In the genomic region with DNA sequence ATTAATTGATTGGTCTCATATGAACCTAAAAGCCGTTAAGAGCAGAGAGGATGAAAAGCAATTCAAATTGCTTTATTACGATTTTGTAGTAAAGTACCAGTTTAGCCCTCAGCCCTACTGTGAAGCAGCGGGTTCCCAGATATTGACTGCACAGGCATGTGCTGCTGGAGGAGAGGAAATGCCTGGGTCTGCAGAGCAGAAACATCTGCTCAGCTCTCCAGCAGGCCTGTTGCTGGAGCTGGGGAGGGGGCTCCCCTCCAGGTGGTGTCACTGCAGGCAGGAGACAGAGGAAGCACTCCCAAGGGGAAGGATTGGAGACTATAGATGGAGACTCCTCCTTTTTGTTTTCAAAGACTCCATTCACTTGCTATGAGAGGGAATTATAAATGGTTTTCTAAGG, we compare ENCODE assay signal across 15 mouse cellular contexts.
DNase-seq lines count a peak whose midpoint lies in the region; ATAC-seq and TF ChIP-seq lines count a peak whose summit lies in the region.
"Had no signal": no experiment of that assay in that cellular context is flagged by ENCODE, and none has a peak within 500 bp of the region (broad histone marks: within the 10 kb centered on the region; RNA-seq: fewer than 3 reads in every experiment).

No protein-coding gene starts in this region.

- no peaks in the 10 kb centered on the region for H3K36me3 ChIP-seq in embryonic facial prominence, embryonic 14.5 days (ENCODE audit: control insufficient read depth, insufficient read depth, low read length)
- H3K36me3 ChIP-seq in midbrain, postnatal 0 days (ENCODE audit: insufficient read depth, low read length), result no peaks in the 10 kb centered on the region
- H3K36me3 ChIP-seq: heart, embryonic 15.5 days; intestine, embryonic 15.5 days; limb, embryonic 15.5 days had no signal

- no peaks in the 10 kb centered on the region for H3K9me3 ChIP-seq in embryonic facial prominence, embryonic 14.5 days (ENCODE audit: control insufficient read depth, low read length)
- H3K9me3 ChIP-seq in midbrain, postnatal 0 days (ENCODE audit: low read length), result no peaks in the 10 kb centered on the region
- H3K9me3 ChIP-seq: heart, embryonic 15.5 days; intestine, embryonic 15.5 days; limb, embryonic 15.5 days had no signal

- no peaks in the 10 kb centered on the region for H3K27me3 ChIP-seq in embryonic facial prominence, embryonic 14.5 days (replicated peaks; ENCODE audit: control insufficient read depth, insufficient read depth, low read length)
- no peaks in the 10 kb centered on the region for H3K27me3 ChIP-seq in midbrain, postnatal 0 days (ENCODE audit: insufficient read depth, low read length)
- H3K27me3 ChIP-seq: CH12.LX; heart, embryonic 15.5 days; intestine, embryonic 15.5 days; limb, embryonic 15.5 days had no signal

- peaks cover 8% of the 10 kb centered on the region; the same call in 1 of the 2 replicates for H3K4me1 ChIP-seq in embryonic facial prominence, embryonic 14.5 days (ENCODE audit: control insufficient read depth, insufficient read depth, low read length)
- no peaks in the 10 kb centered on the region for H3K4me1 ChIP-seq in midbrain, postnatal 0 days (ENCODE audit: insufficient read depth, low read length)
- H3K4me1 ChIP-seq: intestine, embryonic 15.5 days had no signal

- WGBS in embryonic facial prominence, embryonic 14.5 days, result 12% methylated on average over 3 of the region's 3 CpGs
- WGBS in midbrain, postnatal 0 days, result 43% methylated on average over 3 of the region's 3 CpGs

- no peak overlapping the region for H3K4me2 ChIP-seq in embryonic facial prominence, embryonic 14.5 days (ENCODE audit: low read depth, low read length)
- no peak overlapping the region for H3K4me2 ChIP-seq in midbrain, postnatal 0 days (ENCODE audit: low read depth, low read length, poor library complexity, severe bottlenecking)
- H3K4me2 ChIP-seq: heart, embryonic 15.5 days; intestine, embryonic 15.5 days; limb, embryonic 15.5 days; lung, embryonic 14.5 days had no signal

- H3K4me3 ChIP-seq in embryonic facial prominence, embryonic 14.5 days (ENCODE audit: low read depth, low read length), result no peak overlapping the region
- H3K4me3 ChIP-seq in midbrain, postnatal 0 days (ENCODE audit: low read depth, low read length), result no peak overlapping the region
- H3K4me3 ChIP-seq: heart, embryonic 15.5 days; intestine, embryonic 15.5 days; limb, embryonic 15.5 days had no signal

- 0 out of 2 replicates have a peak, but pooled peaks have one; percentile 18 for ATAC-seq in embryonic facial prominence, embryonic 14.5 days (ENCODE audit: low read depth)
- no peak for ATAC-seq in midbrain, postnatal 0 days (ENCODE audit: low FRiP score)
- ATAC-seq: intestine, embryonic 15.5 days had no signal

- H3K27ac ChIP-seq in embryonic facial prominence, embryonic 14.5 days (replicated peaks; ENCODE audit: low read depth, low read length), result no peak overlapping the region
- no peak overlapping the region for H3K27ac ChIP-seq in midbrain, postnatal 0 days (ENCODE audit: low read depth, low read length)
- H3K27ac ChIP-seq: heart, embryonic 15.5 days; intestine, embryonic 15.5 days had no signal

- TF ChIP-seq CTCF in midbrain, postnatal 0 days (IDR thresholded peaks at IDR 0.05), result no peak

- H3K9ac ChIP-seq in embryonic facial prominence, embryonic 14.5 days (ENCODE audit: low read depth, low read length), result no peak overlapping the region
- no peak overlapping the region for H3K9ac ChIP-seq in midbrain, postnatal 0 days (replicated peaks; ENCODE audit: low read length, poor library complexity, severe bottlenecking)
- H3K9ac ChIP-seq: heart, embryonic 15.5 days; intestine, embryonic 15.5 days; limb, embryonic 15.5 days; lung, embryonic 14.5 days had no signal

- peak; percentile 19 for DNase-seq in kidney, postnatal 10 days
- no peak for DNase-seq in kidney, adult 9 months
- DNase-seq in embryonic facial prominence, embryonic 14.5 days (ENCODE audit: low spot score), result peak; percentile 11
- DNase-seq in forelimb bud, embryonic 11.5 days (ENCODE audit: low read depth, low spot score), result peak; percentile 50
- peak; percentile 39 for DNase-seq in midbrain, postnatal 0 days (ENCODE audit: low spot score)
- no peak for DNase-seq in thymus, postnatal 4 days
- DNase-seq in thymus, postnatal 0 days (ENCODE audit: low spot score), result no peak
- no peak for DNase-seq in layer of hippocampus, adult 11-12 months (ENCODE audit: low spot score)
- DNase-seq: adrenal gland, adult 2 months; gastrocnemius, postnatal 25 days; lung, embryonic 14.5 days had no signal

Comparison
In these comparisons a context has a peak if more than half of its experiments do, and no peak if none do; other contexts are left out.
1. DNase-seq: peak in kidney, postnatal 10 days (single experiment), embryonic facial prominence, embryonic 14.5 days (single experiment), forelimb bud, embryonic 11.5 days (single experiment) and midbrain, postnatal 0 days (single experiment); none in kidney, adult 9 months (single experiment), thymus, postnatal 4 days (single experiment), thymus, postnatal 0 days (single experiment) and layer of hippocampus, adult 11-12 months (single experiment).